Mouse (Mus musculus): ENCODE measurements at regions not wholly inside any gene's neighbourhood (a gene's known extent, or its start where the extent isn't known, plus 50 kb on each side); places are given as distances from the start of the nearest gene placed in this dataset.

- H3K4me1 ChIP-seq, result peaks cover 13% of the 10 kb centered on the region
- 46% methylated on average over 9 of the region's 9 CpGs for WGBS
Observed at GRCm38 (mm10) chr8:10828580-10828979, 179.7 kb downstream of the Irs2 start.

DNA sequence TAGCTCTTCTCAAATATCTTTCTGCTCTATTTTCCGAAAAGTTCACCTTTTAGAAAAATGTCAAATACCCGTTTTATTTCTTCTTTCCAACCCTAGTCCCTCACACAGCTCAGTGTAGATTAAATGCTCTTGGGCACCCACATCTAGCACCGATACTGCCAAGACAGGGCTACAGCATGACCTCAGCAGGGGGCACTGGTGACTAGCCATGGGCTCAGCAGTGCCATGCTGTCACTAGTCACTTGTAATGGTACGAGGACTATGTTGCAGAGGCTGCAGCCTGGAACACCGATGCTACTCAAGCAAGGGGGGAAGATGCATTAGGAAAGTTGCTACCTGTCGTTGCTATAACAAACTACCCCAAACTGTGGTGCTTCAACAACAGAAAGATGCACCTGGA, 180.7 kb downstream of the Irs2 start:
- Histone ChIP-seq H3K9me3 (no peaks in the 10 kb centered on the region), H3K27ac (no peak overlapping the region), H3K36me3 (replicated peaks) (no peaks in the 10 kb centered on the region), H3K4me1 (peaks cover 9% of the 10 kb centered on the region; the same call in 1 of the 2 replicates), H3K4me3 (no peak overlapping the region), H3K27me3 (ENCODE audit: poor library complexity, severe bottlenecking) (peaks cover 14% of the 10 kb centered on the region; the same call in 1 of the 2 replicates)
- 91% methylated on average over 6 of the region's 6 CpGs for WGBS
- DNase-seq (ENCODE audit: extremely low spot score, low spot score), result no peak

More at GRCm38 (mm10) chr8:10828580-10828979, 179.7 kb downstream of the Irs2 start:
- no peak overlapping the region for H3K27ac ChIP-seq
- H3K27me3 ChIP-seq (ENCODE audit: poor library complexity, severe bottlenecking), result peaks cover 14% of the 10 kb centered on the region; the same call in 1 of the 2 replicates
- no peaks in the 10 kb centered on the region for H3K9me3 ChIP-seq
- DNase-seq (ENCODE audit: extremely low spot score, low spot score), result no peak
- H3K4me3 ChIP-seq, result no peak overlapping the region
- no peaks in the 10 kb centered on the region for H3K36me3 ChIP-seq (replicated peaks)

DNA sequence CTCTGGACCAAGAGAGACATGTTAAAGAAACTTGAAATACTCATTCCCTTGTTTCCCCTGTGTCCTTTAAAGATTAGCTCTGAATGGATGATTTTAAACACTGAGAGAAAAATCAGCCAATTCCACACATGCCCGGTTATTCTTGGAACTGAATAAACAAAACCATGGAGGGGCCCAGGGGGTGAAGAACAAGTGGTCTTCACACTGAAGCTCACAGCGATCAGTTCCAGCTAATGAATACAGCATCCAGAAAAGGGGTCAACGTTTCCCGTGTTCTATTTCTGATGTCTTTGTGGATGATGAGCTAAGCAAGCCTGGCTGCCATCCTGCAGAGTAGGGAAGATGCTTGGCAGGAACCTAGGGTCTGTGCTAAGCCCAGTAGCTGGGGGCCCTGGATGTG, 182.3 kb downstream of the Irs2 start:
- DNase-seq (ENCODE audit: extremely low spot score, low spot score), result no peak
- Histone ChIP-seq H3K27me3 (ENCODE audit: poor library complexity, severe bottlenecking) (peaks cover 14% of the 10 kb centered on the region; the same call in 1 of the 2 replicates), H3K36me3 (replicated peaks) (no peaks in the 10 kb centered on the region), H3K27ac (no peak overlapping the region), H3K4me3 (no peak overlapping the region), H3K9me3 (no peaks in the 10 kb centered on the region), H3K4me1 (peaks cover 17% of the 10 kb centered on the region)
- WGBS, result 83% methylated on average over 4 of the region's 4 CpGs

- 90% methylated on average over 10 of the region's 10 CpGs for WGBS
- no peak for DNase-seq (ENCODE audit: extremely low spot score, low spot score)
- Histone ChIP-seq H3K27ac (no peak overlapping the region), H3K4me1 (peaks cover 17% of the 10 kb centered on the region), H3K27me3 (ENCODE audit: poor library complexity, severe bottlenecking) (peaks cover 14% of the 10 kb centered on the region; the same call in 1 of the 2 replicates), H3K4me3 (no peak overlapping the region), H3K9me3 (no peaks in the 10 kb centered on the region), H3K36me3 (replicated peaks) (no peaks in the 10 kb centered on the region)
Observed at GRCm38 (mm10) chr8:10825192-10825926, 182.9 kb downstream of the Irs2 start.

DNA sequence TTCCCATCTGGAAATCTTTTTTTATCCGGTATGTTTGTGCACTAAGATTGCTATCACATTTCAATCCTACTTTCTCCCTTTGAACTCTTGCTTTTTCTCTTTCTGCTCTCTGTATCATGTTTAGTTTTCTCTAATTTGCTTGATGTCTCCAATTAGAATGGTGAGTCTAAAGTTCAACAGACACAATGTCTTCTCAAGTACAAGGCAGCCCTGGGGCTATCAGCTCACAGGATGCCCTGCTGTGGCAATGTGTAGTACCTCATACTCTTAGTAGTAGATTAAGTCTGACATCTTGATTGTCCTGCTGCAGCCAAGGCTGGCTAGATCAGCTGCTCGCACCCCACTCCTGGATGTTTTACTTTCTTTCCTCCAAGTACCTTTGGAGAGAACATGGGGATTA, 186.4 kb downstream of the Irs2 start:
- Histone ChIP-seq H3K27ac (no peak overlapping the region), H3K4me3 (no peak overlapping the region), H3K9me3 (no peaks in the 10 kb centered on the region), H3K27me3 (ENCODE audit: poor library complexity, severe bottlenecking) (no peaks in the 10 kb centered on the region), H3K4me1 (peaks cover 12% of the 10 kb centered on the region; the same call in 1 of the 2 replicates), H3K36me3 (replicated peaks) (no peaks in the 10 kb centered on the region)
- 74% methylated on average over 2 of the region's 2 CpGs for WGBS
- no peak for DNase-seq (ENCODE audit: extremely low spot score, low spot score)

DNA sequence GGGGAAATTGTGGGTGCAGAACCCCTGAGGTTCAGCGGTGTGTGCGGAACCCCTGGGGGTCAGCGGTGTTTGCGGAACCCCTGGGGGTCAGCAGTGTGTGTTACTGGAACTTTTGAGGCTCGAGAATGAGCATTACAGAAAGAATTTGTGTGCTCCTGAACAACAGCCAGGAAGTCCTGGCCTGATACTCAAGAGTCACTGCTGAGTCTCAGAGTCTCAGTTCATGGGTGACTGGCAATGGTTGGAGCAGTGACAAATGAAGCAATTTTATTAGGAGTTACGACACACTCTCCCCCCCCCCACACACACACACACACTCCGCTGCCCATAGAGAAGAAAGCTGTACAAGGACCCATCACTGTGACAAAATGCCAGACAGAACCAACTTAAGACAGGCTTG, 193.8 kb downstream of the Irs2 start:
- Histone ChIP-seq H3K27me3 (ENCODE audit: poor library complexity, severe bottlenecking) (peaks cover 11% of the 10 kb centered on the region), H3K9me3 (no peaks in the 10 kb centered on the region), H3K27ac (no peak overlapping the region), H3K36me3 (replicated peaks) (no peaks in the 10 kb centered on the region), H3K4me3 (no peak overlapping the region), H3K4me1 (peaks cover 11% of the 10 kb centered on the region)
- DNase-seq (ENCODE audit: extremely low spot score, low spot score), result no peak
- WGBS, result 90% methylated on average over 7 of the region's 7 CpGs

GRCm38 (mm10) chr8:10812060-10812670, 196.1 kb downstream of the Irs2 start:
- Histone ChIP-seq H3K4me1 (peaks cover 11% of the 10 kb centered on the region), H3K27ac (peak overlapping the region; percentile 20; the same call in 1 of the 2 replicates), H3K9me3 (no peaks in the 10 kb centered on the region), H3K27me3 (ENCODE audit: poor library complexity, severe bottlenecking) (peaks cover 11% of the 10 kb centered on the region), H3K36me3 (replicated peaks) (no peaks in the 10 kb centered on the region), H3K4me3 (no peak overlapping the region)
- no peak for DNase-seq (ENCODE audit: extremely low spot score, low spot score)
- WGBS, result 81% methylated on average over 10 of the region's 10 CpGs

DNA sequence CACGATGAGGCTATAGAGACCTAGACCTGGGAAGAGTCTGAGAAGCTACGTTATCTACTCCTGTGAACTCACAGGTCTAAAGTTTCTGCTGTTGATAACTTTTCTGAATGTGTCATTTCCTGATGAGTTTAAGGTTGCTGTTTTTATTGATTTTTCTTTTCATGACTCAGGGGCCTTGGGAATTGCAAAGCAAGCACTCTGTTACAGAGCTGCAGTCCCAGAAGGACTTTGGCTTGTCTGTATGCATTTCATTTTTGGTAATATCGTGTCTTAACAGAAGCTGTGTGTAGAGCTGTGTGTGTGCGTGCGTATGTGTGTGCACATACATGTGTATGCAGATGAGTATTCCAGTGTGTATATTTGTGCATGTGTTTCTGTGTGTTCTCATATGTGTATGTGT, 201.2 kb downstream of the Irs2 start:
- H3K27me3 ChIP-seq (ENCODE audit: poor library complexity, severe bottlenecking), result peaks cover 25% of the 10 kb centered on the region
- no peaks in the 10 kb centered on the region for H3K9me3 ChIP-seq
- 90% methylated on average over 5 of the region's 5 CpGs for WGBS
- no peak overlapping the region for H3K4me3 ChIP-seq
- peaks cover 33% of the 10 kb centered on the region for H3K4me1 ChIP-seq
- no peak overlapping the region for H3K27ac ChIP-seq
- no peaks in the 10 kb centered on the region for H3K36me3 ChIP-seq (replicated peaks)
- DNase-seq (ENCODE audit: extremely low spot score, low spot score), result no peak

GRCm38 (mm10) chr8:10805405-10806151, 202.7 kb downstream of the Irs2 start:
- H3K4me3 ChIP-seq, result peak overlapping the region; percentile 34
- peak overlapping the region; percentile 89 for H3K27ac ChIP-seq
- H3K9me3 ChIP-seq, result no peaks in the 10 kb centered on the region
- peaks cover 25% of the 10 kb centered on the region for H3K4me1 ChIP-seq
- H3K36me3 ChIP-seq (replicated peaks), result no peaks in the 10 kb centered on the region
- peaks cover 20% of the 10 kb centered on the region for H3K27me3 ChIP-seq (ENCODE audit: poor library complexity, severe bottlenecking)
- WGBS, result 1% methylated on average over 25 of the region's 25 CpGs
- DNase-seq (ENCODE audit: extremely low spot score, low spot score), result peak; percentile 55

- H3K36me3 ChIP-seq (replicated peaks), result no peaks in the 10 kb centered on the region
- H3K4me1 ChIP-seq, result peaks cover 25% of the 10 kb centered on the region
- no peaks in the 10 kb centered on the region for H3K9me3 ChIP-seq
- peak overlapping the region; percentile 89 for H3K27ac ChIP-seq
- no peak overlapping the region for H3K4me3 ChIP-seq
- DNase-seq (ENCODE audit: extremely low spot score, low spot score), result no peak
- 48% methylated on average over 3 of the region's 3 CpGs for WGBS
- peaks cover 20% of the 10 kb centered on the region for H3K27me3 ChIP-seq (ENCODE audit: poor library complexity, severe bottlenecking)
Observed at GRCm38 (mm10) chr8:10804974-10805373, 203.3 kb downstream of the Irs2 start.

GRCm38 (mm10) chr8:10802003-10802402, 206.3 kb downstream of the Irs2 start:
- H3K27ac ChIP-seq, result peak overlapping the region; percentile 32; the same call in 1 of the 2 replicates
- peaks cover 32% of the 10 kb centered on the region for H3K27me3 ChIP-seq (ENCODE audit: poor library complexity, severe bottlenecking)
- H3K9me3 ChIP-seq, result no peaks in the 10 kb centered on the region
- peaks cover 25% of the 10 kb centered on the region for H3K4me1 ChIP-seq
- H3K36me3 ChIP-seq (replicated peaks), result no peaks in the 10 kb centered on the region
- no peak for DNase-seq (ENCODE audit: extremely low spot score, low spot score)
- H3K4me3 ChIP-seq, result no peak overlapping the region

DNA sequence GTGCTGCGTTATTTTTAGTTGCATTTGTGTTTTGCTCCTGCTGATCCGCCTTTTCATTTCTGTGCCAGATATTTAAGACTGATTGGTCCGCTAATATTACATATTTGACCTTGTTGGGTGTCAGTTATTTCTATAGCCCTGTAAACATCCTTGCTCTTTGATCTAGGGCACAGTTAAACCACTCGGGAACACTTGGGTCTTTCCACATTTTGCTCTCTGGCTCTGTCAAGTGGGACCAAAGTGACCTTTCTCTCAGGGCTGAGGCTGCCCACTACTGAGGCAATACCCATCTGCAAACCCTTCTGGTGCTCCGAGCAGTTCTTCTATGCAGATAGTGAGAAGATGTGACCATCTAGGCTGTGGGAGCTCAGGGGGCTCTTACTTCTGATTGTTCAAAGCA, 206.7 kb downstream of the Irs2 start:
- Histone ChIP-seq H3K4me3 (no peak overlapping the region), H3K36me3 (replicated peaks) (no peaks in the 10 kb centered on the region), H3K27ac (peak overlapping the region; percentile 32; the same call in 1 of the 2 replicates), H3K4me1 (peaks cover 25% of the 10 kb centered on the region), H3K9me3 (no peaks in the 10 kb centered on the region), H3K27me3 (ENCODE audit: poor library complexity, severe bottlenecking) (peaks cover 31% of the 10 kb centered on the region)
- 91% methylated on average over 5 of the region's 5 CpGs for WGBS
- DNase-seq (ENCODE audit: extremely low spot score, low spot score), result no peak

DNA sequence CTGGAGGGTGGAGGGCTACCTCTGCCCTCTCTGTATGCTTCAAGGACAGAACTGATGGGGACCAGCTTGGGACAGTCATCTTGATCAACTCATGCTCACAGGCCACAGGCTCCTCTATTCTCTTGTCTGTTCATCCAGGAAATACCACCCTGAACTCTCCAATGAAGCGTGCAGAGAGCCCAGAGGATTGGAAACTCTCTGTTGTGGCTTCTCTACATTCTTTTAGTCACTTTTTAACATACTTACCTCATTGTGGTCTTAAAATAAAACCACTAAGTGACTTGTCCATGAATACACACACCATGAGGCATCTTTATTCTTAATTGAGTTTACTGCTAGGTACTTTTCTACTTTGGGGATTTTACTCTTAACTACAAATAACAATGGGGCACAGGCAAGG, 209.8 kb downstream of the Irs2 start:
- DNase-seq (ENCODE audit: extremely low spot score, low spot score), result no peak
- Histone ChIP-seq H3K4me1 (peaks cover 23% of the 10 kb centered on the region), H3K27me3 (ENCODE audit: poor library complexity, severe bottlenecking) (peaks cover 26% of the 10 kb centered on the region), H3K36me3 (replicated peaks) (no peaks in the 10 kb centered on the region), H3K4me3 (no peak overlapping the region), H3K27ac (no peak overlapping the region), H3K9me3 (no peaks in the 10 kb centered on the region)
- 81% methylated on average over 1 of the region's 1 CpGs for WGBS
